Mouse (Mus musculus) c-Kit-negative CD71-positive TER-119-positive erythroid progenitor cells, embryonic 14.5 days (primary cell): ENCODE measurements around the gene Fadd.

ENCODE experiments used
- DNase-seq: peaks from one replicate; pipeline ENCODE4 v3.0.0-alpha.2; 2013; ENCODE audit warnings: low read depth, low spot score

The Fadd gene

DNA sequence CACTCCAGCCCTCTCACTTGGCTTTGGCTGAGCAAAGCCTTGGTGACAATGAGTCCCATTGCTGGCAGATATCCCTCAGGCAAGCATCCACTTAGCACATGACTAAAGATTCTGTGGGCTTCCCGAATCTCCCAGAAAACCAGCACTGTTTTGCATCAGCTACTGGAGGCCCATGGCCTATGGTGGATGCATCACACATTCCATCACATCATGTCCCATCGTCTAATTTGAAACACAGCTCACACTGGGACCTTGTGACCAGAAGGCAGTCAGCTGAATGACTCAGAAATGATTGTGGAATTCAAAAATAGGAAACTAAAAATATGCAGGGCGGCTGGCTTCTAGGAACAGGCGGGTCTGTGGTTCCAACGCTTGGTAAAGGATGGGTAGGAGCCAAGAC is 4.4 kb downstream of the Fadd start:
- DNase-seq: no peak

DNA sequence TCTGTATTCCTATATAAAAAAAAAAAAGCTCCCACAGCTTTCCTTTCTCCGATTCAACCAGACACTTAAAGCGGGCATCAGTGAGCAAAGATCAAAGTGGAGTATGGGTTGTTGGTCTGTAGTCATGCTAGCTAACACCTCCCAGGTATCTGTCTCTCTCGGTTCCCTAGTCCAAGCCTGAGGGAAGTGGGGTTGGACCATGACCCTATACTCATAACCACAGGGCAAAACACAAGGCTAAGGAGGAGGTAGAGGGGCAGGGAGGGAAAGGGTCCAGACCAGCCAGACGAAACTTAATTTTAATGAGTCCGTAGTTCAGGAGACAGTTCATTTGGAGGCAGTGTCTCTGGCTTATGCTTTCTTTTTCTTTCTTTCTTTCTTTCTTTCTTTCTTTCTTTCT is 10.0 kb downstream of the Fadd start:
- no peak for DNase-seq

DNA sequence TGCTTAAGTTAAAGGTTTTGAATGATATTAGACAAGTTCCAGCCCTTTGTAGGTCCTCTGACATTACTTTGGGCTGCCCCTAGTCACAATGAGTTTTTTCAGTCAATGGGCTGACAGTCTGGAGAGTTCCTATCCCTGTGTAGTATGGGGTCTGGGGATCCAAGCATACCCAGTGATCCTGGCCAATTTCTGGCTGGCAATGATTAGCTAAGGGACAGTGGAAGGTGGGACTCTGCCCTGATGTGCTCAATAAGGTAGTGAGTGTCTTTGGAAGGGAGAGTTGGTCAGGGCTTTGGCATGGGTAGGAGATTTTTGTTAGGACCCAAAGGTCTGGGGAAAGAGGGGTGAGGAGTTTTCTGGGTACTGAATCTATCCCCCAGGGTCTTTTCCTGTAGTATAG is 10.7 kb downstream of the Fadd start:
- no peak for DNase-seq

DNA sequence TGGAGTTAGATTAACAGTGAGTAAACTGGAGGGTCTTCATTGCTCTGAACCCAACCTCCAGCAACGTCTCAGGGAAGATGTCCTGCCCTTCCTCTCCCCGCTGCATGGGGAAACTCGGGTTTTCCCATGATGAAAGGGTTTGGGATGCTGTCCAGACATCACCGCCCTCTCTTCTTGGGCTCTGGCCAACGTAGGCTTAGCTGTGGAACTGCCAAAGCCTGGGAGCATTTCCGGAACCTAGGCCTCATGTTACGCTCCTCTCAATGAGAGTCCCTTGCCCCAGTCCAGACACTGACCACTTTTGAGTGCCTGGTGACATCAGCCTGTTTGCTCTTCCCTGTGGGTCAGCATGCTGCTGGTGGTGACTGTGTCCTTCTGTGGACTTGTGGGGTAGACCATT is 12.8 kb downstream of the Fadd start:
- DNase-seq: no peak

DNA sequence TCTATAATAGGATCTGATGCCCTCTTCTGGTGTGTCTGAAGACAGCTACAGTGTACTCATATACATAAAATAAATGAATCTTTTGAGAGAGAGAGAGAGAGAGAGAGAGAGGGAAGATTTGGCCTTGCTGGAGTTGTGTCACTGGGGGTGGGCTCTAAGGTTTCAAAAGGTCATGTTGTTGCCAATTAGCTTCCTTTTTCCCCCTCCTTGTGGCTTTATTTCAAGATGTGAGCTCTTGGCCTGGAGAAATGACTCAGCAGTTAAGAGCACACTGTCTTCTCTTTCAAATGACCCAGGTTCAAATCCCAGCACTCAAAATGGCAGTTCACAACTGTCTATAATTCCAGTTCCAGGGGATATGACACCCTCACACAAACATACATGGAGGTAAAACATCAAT is 14.2 kb downstream of the Fadd start:
- no peak for DNase-seq

DNA sequence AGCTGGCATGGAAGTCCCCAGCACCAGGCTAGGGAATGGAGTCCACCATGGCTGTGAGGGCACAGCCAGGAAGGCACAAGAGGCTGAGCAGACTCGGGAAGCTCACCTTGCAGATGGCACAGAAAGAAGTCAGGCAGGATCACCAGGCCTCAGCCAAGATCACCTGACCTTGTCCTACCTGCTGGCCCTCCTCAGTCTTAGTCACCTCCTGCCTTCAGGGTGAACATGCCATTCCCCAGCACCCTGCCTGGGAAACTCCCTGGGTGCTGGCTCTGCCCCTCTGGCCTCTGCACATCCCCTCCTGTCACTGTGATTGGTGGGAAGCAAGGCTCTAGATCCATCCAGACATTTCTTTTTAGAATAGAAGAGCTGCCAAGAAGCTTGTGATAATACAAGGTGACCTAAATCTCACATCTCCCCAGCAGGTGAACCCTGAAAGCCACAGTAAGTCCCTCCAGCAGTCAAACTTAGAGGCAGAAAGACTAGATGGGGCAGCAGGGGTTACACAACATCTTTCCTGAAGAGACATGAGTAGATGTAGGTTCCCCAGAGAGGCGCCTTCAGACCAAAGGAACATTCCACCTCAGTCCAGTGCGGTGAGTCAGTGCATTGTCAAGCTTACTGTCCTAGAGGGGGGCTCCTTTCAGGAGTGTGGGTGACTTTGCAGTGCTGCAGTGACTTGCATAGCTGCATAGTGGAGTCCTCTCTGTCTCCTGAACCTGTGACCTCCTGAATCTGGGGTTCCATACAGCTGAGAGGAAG is 15.2 kb downstream of the Fadd start:
- no peak for DNase-seq

DNA sequence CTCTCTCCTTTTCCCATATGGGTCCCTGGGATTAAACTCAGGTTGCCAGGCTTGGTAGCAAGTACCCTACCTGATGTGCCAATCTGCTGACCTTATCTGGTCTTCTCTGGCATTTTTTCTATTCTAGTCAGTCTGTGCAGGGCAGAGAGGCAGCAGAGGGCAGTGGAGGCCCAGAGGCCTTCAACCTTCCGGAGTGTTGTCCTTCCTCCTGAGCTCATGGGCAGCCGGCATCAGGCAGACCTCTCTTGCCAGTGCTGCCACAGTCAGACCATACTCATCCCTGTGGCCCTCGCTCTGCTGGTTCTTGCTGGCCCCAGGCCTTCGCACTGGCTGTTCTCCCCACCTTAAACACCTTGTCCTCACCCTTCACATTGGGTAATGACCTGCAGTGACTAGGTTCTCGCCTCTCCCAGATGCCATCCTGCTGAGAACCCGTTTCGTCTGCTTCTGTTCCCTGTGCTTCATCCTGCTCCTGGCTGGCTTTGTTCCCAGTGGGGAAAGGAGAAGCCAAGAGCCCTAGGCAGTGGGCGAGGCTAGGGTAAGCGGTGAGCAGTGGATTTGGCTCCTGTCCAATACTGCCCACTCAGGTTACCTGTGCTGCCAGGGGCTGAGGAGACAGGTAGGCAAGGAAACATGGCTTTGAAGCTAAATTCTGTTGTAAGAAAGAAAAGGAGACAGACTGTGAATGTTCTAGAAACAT is 18.7 kb downstream of the Fadd start:
- no peak for DNase-seq

DNA sequence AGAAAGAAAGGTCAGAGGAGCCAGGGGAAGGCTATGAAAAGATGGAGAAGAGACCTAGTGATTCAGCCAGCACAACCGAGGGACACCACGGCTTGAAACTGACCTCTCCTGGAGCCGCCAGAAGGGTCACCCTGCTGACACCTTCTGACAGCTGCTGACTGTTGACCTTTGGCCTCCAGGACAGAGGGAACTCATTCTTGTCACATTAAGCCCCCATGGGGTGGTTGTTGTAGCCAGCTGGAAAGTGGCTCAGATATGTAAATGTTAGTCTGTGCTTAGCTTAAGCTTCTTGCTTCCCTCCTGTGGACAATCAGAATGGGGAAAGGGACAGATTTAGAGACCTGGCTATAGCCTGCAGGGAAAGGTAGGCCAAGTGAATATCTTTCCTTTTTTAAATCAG is 20.2 kb downstream of the Fadd start:
- DNase-seq: no peak

DNA sequence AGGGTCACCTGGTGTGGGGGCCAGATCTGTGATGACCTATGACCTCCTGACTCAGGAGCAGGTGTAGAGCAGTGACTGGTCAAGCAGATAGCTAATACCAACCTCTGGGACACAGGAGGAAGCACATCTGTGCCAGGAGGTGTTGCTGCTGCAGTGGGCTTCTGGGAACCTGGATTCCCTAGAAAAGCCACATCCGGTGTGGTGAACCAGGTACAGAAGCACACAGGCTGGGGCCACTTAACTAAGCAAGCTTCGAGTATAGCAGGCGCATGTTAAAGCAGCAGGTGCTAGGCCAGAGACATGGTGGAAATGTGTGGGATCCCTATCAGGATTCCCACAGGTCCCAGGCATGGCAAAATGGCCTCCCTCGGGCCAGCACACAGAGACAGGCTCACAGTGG is 21.7 kb downstream of the Fadd start:
- DNase-seq: no peak

DNA sequence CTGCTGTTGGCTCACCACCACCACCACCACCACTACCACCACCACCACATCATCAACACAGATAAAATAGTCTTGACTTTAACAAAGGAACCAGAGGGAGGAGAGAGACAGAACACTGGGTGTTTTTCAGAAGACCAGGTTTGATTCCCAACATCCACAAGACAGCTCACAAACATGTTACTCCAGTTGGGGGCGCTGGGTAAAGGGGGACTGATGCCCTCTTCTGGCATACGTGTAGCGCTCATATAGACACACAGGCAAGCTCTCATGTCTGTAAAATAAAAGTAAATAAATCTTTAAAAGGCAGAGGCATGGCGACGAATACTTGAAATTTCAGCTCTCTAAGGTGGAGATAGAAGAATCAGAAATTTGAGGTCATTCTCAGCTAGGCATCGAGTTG is 23.7 kb downstream of the Fadd start:
- DNase-seq: no peak

DNA sequence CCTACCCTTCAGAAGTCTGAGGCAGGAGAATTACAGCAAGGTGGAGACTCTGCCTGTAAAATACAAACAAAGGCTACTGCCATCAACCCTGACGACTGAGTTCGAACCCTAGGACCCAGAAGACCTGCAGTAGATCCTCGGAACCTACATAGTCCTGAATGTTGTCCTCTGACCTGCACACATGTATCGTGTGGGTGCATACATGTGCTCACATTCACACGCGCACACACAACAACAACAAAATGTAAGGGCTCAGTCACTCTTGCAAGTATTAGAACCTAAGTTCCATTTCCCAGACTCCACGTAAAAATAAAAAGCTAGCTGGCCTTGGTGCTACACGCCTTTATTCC is 28.2 kb downstream of the Fadd start:
- no peak for DNase-seq

DNA sequence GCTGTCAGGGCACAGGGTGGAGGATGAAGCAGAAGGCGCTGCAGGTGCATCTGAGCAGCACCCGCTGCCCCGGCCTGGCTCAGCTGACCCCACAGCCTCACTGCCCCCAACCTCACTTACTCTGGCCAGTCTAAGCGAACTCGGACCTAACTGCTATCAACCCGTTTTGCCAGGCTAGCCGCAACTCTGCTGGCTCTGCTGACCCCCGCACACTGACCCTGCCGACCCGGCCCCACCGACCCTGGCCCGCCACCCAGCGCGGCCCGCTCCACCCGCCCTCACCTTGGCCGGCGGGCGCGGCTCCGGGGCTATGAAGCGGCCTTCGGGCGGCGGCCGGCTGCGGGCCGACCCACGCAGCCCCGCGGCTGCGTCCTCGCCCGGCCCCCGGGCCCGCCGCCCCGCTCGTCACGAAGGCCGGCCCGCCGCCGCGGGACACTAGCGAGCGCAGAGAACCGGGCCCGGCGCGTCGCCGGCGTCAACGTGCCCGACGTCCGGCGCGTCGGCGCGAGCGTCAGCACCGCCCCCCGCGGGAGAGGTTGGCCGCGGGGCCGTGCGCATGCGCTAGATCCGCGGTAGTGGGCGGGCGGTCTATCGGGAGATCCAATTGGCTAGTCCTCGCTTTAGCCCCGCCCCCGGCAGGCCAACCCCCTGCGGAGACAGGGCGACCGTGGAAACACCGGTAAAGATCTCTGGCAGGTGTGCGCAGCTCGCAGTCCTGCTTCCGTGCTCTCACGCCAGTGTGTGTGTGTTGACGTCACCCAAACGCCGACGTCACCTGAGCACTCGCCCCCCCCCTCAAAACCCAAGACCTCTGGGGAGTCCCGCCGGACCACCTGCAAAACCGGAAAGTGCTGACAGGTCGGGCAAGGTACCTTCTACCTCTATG is 28.8 kb downstream of the Fadd start, which contains the start of gene Ppfia1:
Gene Ppfia1 (minus strand): TSS at position 493 of the 886 bp plus-strand sequence.
- peak; percentile 94 for DNase-seq

DNA sequence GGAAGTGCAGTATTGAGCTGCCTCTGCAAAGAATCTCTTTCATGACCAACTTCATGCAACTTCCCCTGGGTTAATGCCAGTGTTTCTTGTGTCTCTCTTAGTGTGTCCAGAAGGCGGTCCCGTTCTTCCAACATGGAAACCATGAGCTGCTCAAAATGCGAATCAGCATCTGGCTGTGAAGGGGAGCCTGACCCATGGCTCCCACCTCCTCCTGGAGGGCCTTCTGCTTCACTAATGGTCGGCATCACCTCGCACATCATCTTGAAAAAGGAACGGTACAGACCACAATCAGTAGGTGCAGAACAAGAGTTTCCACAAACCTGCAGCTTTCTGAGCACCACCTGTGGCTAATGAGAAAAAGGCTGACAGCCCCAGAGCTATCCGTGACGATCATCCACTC is 30.0 kb downstream of the Fadd start:
- no peak for DNase-seq

DNA sequence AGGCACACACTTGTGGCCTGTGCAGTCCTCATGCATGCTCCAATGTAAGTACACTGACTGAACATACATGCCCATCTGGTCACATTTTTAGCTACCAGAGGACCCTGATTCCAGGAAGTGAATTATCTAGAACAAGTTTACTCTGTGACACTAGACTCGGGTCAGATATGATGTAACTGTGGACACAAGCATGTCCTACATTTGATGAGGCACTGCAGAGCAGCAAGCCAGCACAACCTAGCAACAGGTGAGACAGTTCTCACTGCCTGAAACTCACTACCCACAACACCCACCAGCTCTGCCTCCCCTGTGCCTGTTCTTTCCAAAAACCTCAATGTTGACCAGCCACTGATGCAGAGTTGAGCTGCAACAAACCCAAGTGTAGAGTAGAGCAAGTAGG is 31.5 kb downstream of the Fadd start:
- DNase-seq: no peak

DNA sequence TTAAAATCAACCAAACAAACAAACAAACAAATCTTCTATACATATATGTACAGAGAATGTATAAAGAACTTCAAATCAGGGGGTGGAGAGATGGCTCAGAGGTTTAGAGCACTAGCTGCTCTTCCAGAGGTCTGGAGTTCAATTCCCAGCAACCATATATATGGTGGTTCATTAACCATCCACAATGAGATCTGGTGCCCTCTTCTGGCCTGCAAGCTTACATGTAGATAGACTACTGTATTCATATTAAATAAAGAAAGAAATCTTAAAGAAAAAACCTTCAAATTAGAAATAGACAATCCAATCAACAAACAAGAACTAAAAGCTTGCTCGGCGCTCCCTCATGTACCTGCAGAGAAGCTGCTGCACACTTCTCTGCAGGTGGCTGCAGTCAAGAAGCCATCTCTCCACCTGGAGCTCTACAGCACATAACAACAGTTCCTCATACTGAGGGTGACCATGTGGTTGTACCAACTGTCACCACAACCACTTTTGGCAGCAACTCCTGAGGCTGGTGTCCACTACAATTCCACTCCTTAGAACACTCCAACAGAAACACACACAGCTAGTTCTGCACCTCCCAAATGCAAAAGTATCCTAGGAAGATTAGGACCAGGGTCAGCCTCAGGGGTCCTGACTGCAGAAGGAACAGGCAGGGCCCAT is 32.2 kb downstream of the Fadd start:
- no peak for DNase-seq

DNA sequence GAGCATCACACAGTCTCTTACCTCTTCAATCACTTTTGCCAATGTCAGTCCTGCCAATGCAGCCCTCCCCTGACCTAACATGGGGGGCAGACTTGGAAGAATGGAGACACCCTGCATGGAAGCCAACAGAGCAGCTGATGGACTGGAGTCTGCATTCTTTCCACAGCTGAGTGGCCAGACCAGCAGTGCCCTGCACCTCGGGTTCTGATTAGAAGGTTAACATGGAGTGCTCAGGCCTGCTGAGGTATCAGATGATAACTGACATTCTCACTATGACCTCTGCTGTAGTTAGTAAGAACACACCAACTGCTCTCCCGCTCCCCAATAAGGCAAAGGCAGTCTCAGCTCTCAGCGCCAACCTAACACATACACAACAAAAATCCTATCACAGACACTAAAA is 37.0 kb downstream of the Fadd start:
- no peak for DNase-seq

DNA sequence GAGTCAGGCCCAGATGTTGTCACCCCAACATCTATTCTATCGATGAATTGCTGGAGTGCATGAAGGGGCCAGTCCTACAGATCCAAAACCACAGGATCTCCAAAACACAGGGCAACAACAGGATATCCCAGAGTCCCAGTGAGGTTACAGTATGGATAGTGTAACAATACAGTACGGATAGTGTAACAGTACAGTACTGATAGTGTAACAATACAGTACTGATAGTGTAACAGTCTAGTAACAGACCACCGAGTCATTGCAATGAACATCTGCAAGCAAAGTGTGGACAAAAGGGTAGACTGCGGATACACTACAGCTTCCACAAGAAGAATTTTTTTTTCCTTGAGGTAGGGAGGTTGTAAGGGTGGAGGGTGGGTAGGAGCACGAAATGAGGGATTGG is 40.9 kb downstream of the Fadd start:
- DNase-seq: no peak

DNA sequence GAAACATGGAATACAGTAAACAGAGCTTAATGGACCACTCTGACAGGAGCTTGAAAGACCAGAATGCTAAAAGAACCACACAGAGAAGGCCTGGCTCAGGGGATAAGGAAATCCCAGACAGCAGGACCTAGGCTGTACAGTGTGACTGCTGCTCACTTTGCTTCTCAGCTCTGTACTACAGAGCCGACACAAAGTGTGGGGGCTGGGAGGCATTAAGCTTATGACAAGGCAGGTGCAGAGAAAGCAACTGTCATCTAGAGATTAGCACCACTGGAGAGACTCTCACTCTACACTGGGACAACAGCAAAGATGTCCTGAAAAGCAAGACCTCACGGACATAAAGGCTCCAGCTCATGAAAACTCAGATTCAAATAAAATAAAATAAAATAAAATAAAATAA is 43.1 kb downstream of the Fadd start:
- DNase-seq: no peak

DNA sequence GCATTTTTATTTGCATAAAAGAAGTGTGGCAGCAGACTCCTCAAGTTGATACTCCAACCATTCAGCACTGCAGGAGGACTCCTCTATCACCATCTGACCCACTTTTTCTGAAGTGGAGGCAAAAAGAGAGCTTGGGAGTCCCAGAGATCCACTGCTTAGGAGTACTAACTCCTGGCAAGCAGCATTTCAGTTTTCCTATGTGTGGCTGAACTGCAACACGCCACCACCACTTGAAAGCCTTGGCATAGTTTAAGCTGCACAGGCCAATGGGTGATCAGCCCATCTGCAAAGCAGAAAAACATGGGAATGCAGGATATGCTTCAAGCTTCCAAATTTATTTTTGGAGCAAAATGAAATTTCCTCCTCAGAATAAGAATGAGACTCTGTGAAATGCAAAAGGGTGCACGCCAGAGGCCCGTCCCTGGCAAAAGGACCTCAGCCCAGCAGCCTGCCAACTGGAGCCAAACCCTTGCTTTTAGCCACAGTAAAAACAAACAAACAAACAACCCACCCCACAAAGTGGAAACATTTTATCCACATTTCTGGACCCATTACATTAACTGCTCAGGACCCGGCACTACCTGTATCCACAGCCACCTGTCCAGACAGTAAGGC is 44.1 kb downstream of the Fadd start:
- DNase-seq: no peak

DNA sequence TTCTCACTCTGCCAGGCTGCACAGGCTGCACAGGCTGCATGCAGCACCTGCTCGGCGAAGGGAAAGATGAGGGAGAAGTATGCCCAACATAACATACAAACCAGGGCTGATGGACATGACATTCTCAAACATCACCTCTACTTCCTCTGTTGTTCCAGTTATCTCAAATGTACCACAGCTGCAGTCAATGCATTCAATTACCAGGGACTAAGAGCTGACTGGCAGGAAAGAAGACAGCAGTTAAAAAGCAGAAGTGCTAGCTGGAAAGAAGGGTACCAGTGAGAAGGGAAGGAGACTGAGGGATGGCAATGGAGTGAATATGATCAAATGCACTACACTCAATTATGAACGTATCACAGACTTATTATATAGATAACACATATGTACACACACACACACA is 45.9 kb downstream of the Fadd start:
- DNase-seq: no peak

DNA sequence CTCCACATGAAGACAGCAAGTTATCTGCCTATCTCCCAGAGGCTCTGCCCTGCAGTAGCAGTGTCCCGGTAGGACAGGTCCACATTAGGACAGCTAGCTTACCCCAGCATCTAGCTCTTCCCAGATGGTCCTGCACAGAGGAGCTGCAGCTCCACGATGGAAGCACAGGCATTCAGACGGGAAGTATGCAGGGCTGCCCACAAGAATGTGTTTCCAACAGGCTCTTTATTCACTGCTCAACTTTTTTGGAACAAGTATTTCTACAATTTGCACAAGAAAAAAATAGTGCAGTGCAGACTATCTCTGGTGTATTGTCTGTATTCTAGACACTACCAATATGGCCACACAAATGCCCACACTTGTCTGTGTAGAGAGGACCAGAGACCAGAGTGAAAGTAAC is 47.5 kb downstream of the Fadd start:
- no peak for DNase-seq
